Mouse (Mus musculus) limb, embryonic 14.5 days (tissue): ENCODE results near the gene Xndc1. TPM values are rescaled to one million over a fixed set of nuclear protein-coding genes. Genes with fewer than 3 reads are reported as not detected.

ENCODE experiments used
- ATAC-seq: fragments of 200-750 bp; cut with Nextera tagmentation; 2 replicates; pipeline ENCODE4 v1.8.0; 2017; ENCODE audit warnings: low read depth, moderate number of reproducible peaks, moderate TSS enrichment; ENCODE audit not compliant: low FRiP score
- DNase-seq: peaks from one replicate; pipeline ENCODE4 v3.0.0-alpha.2; 2015; ENCODE audit warnings: low spot score
- H3K27ac ChIP-seq: fragments of 300-500 bp; sonication (generic); replicated peaks from 2 replicates; pipeline ENCODE4 v1.5.1; 2014; ENCODE audit warnings: low read depth, mild to moderate bottlenecking, low read length, moderate library complexity, mixed read lengths
- H3K27me3 ChIP-seq: fragments of 300-500 bp; sonication (generic); 2 replicates; pipeline ENCODE4 v1.6.1; 2014; ENCODE audit warnings: low read length, mixed read lengths; ENCODE audit not compliant: control insufficient read depth, insufficient read depth
- H3K36me3 ChIP-seq: fragments of 300-500 bp; sonication (generic); 2 replicates; pipeline ENCODE4 v1.6.1; 2014; ENCODE audit warnings: mild to moderate bottlenecking, low read length, moderate library complexity, mixed read lengths; ENCODE audit not compliant: control insufficient read depth, insufficient read depth
- H3K4me1 ChIP-seq: fragments of 300-500 bp; sonication (generic); 2 replicates; pipeline ENCODE4 v1.6.1; 2014; ENCODE audit warnings: antibody characterized with exemption, low read length, mixed read lengths; ENCODE audit not compliant: control insufficient read depth, insufficient read depth
- H3K4me2 ChIP-seq: fragments of 300-500 bp; sonication (generic); replicated peaks from 2 replicates; pipeline ENCODE4 v1.6.1; 2014; ENCODE audit warnings: low read depth, mild to moderate bottlenecking, low read length, moderate library complexity; ENCODE audit not compliant: severe bottlenecking
- H3K4me3 ChIP-seq: fragments of 300-500 bp; sonication (generic); replicated peaks from 2 replicates; pipeline ENCODE4 v1.5.1; 2014; ENCODE audit warnings: low read length
- H3K9ac ChIP-seq: fragments of 300-500 bp; sonication (generic); 2 replicates; pipeline ENCODE4 v1.6.1; 2014; ENCODE audit warnings: mild to moderate bottlenecking, low read depth, low read length, moderate library complexity; ENCODE audit not compliant: severe bottlenecking
- H3K9me3 ChIP-seq: fragments of 300-500 bp; sonication (generic); 2 replicates; pipeline ENCODE4 v1.6.1; 2016; ENCODE audit warnings: low read length; ENCODE audit not compliant: control insufficient read depth
- POLR2A ChIP-seq: fragments of 200-500 bp; IDR thresholded peaks from 2 replicates; pipeline ENCODE4 v1.8.0; 2012; ENCODE audit warnings: inconsistent platforms, mild to moderate bottlenecking, moderate library complexity, borderline replicate concordance; ENCODE audit not compliant: insufficient read depth, insufficient read length; ENCODE audit errors: extremely low read depth
- WGBS: fragments of 180-500 bp; shearing (Covaris S2); extraction: QIAGEN DNeasy Blood & Tissue Kit; methylation state at CpG from one replicate; pipeline ENCODE4 v1.1.7; 2014; 5-methylcytosine and 5-hydroxymethylcytosine counted together
- polyA plus RNA-seq, 2 experiments: library from polyadenylated mRNA; depleted of rRNA in 1 of 2; stranded (reverse) in 1 of 2; unstranded in 1 of 2; fragments of >200 nt; fragmentation: Nextera tagmentation in 1 of 2; extraction: Ambion mirVana in 1 of 2; gene quantifications; 2 replicates each; pipeline versions ENCODE4 v1.2.1 to v1.2.3; 2012 to 2014

The Xndc1 gene
- polyA plus RNA-seq, 2 experiments: 21.4 to 65.1 TPM

DNA sequence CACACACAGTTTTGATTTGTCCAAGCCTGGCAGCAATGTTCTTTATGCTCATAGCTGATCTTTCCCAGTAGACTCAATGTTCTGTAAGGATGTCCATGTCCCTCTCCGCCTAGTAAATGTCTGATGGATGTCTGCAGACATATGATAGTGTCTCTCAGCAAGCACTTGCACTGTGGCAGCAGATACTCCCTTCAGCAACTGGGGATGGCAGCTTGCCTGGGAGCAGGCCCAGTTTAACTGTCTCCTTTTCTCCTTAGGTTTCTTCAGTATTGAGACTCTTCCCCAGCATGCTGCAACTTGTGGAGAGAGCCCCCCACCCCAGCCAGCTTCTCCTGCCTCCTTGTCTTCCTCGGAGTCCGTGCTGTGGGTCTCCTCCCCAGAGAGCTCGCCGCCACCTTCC is 16.5 kb downstream of the Xndc1 start:
- no peaks in the 10 kb centered on the region for H3K4me1 ChIP-seq
- no peak overlapping the region for H3K27ac ChIP-seq
- no peak for ATAC-seq
- peaks cover 80% of the 10 kb centered on the region for H3K36me3 ChIP-seq
- H3K27me3 ChIP-seq: no peaks in the 10 kb centered on the region
- H3K4me3 ChIP-seq: no peak overlapping the region
- WGBS: 95% methylated on average over 5 of the region's 5 CpGs
- no peaks in the 10 kb centered on the region for H3K9me3 ChIP-seq
- TF ChIP-seq POLR2A: no peak
- H3K4me2 ChIP-seq: no peak overlapping the region
- no peak overlapping the region for H3K9ac ChIP-seq
- DNase-seq: no peak

DNA sequence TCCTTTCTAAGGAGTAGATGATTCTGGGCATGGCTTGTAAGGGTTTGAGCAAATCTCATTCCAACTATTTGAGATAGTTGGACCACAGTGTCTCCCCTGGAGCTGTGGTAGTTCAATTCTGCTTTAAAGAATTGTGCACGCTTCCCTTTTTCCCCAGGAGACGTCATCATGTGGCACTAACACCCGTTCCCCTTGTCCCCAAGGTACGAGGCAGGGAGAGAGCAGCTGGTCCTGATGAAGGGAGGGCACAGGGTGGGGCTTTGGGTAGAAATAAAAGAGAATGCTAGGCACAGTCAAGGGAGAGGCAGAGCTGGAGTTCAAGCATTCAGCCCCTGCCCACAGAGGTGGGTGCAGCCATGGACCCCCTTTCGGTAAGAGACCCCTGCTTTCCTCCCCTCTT is 17.5 kb downstream of the Xndc1 start, which contains the start of gene Trpc2:
Gene Trpc2 (plus strand): TSS at position 301 of the 400 bp plus-strand sequence.
- DNase-seq: no peak
- Histone ChIP-seq H3K36me3 (peaks cover 70% of the 10 kb centered on the region), H3K27ac (no peak within 1 kb of the TSS), H3K27me3 (no peaks in the 10 kb centered on the region), H3K4me1 (no peaks in the 10 kb centered on the region), H3K4me2 (no peak within 1 kb of the TSS), H3K9me3 (no peaks in the 10 kb centered on the region), H3K9ac (no peak within 1 kb of the TSS), H3K4me3 (no peak within 1 kb of the TSS)
- no peak for ATAC-seq
- 80% methylated on average over 5 of the region's 5 CpGs for WGBS
- no peak for TF ChIP-seq POLR2A

DNA sequence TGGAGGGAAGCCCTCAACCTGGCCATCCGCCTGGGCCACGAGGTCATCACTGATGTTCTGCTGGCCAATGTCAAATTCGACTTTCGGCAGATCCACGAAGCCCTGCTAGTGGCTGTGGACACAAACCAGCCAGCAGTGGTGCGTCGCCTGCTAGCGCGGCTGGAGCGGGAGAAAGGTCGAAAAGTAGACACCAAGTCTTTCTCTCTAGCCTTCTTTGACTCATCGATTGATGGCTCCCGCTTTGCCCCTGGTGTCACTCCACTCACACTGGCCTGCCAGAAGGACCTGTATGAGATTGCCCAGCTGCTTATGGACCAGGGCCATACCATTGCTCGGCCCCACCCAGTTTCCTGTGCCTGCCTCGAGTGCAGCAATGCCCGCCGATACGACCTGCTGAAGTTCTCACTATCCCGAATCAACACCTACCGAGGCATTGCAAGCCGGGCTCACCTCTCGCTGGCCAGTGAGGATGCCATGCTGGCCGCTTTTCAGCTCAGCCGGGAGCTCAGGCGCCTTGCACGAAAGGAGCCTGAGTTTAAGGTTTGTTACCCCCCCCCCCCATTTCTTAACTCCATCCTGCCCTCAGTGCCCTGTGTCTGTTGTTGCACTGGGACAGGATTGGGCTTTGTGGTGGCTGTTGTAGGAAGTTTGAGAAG is 18.9 kb downstream of the Xndc1 start:
- Histone ChIP-seq H3K9me3 (no peaks in the 10 kb centered on the region), H3K4me2 (no peak overlapping the region), H3K27ac (no peak overlapping the region), H3K4me3 (no peak overlapping the region), H3K36me3 (peaks cover 62% of the 10 kb centered on the region), H3K27me3 (no peaks in the 10 kb centered on the region), H3K9ac (no peak overlapping the region), H3K4me1 (no peaks in the 10 kb centered on the region)
- ATAC-seq (no peak), DNase-seq (no peak)
- TF ChIP-seq POLR2A: no peak
- 88% methylated on average over 26 of the region's 26 CpGs for WGBS

DNA sequence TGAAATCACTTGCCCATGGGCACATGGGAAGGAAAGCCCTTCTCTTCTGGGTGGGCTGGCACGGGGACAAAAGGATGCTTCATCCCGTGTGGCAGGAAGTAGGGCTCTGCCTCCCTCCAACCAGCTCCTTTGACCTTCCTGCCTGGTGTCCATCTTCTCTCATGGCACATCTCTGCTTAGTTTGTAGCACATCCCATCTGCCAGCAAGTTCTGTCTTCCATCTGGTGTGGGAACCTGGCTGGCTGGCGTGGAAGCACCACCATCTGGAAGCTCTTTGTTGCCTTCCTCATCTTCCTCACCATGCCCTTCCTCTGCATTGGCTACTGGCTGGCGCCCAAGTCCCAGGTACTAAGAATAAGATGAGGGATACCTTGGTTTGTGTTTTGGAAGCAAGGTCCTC is 22.0 kb downstream of the Xndc1 start:
- Histone ChIP-seq H3K36me3 (peaks cover 36% of the 10 kb centered on the region), H3K4me1 (no peaks in the 10 kb centered on the region), H3K27ac (no peak overlapping the region), H3K27me3 (no peaks in the 10 kb centered on the region), H3K4me2 (no peak overlapping the region), H3K9ac (no peak overlapping the region), H3K9me3 (no peaks in the 10 kb centered on the region), H3K4me3 (no peak overlapping the region)
- DNase-seq: no peak
- ATAC-seq: no peak
- TF ChIP-seq POLR2A: no peak
- WGBS: 80% methylated on average over 4 of the region's 4 CpGs

DNA sequence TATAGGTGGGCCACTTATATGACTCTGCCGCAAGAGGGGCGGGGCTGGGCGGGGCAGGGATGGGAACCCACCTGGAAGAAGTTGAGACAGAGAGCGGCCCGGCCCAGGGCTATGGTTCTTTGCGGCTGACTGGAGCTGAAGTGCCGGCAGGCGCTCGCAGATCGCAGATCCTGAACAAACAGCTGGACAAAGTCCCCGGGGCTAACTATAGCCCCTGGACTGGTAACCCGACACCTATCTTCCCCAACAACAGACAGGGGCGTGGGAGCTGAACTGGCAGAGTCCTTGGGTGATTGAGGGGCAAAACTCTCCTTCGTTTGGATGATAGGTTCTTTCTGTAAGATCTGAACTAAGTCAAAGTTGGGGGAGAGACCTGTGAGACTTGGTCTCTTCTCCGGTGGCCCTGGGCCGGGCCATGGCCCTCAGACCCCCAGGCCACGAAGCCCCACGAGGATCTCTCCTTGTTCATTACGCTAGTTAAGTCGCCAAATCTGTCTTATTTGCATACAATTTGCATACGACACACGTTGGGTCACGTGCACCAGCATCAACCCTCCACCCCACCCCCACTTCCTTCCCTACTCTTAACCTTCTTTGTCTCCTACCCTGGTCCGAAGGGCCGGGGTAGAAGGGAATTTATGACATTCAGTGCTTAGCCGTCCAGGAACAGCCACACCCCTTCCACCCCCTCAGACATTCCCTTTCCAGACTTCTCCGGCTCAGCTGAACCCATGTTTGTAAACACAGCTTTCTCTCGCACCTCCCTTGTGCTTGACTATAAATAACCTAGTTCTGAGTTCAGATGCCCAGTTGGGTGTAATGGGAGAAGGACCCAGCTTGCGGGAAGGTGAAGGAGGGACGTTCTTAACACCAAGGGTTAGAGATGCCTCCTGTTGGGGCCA is 34.7 kb downstream of the Xndc1 start:
- no peaks in the 10 kb centered on the region for H3K9me3 ChIP-seq
- H3K36me3 ChIP-seq: 0 out of 2 replicates have a peak, but pooled peaks cover 2% of the 10 kb centered on the region
- DNase-seq: peak; percentile 20
- H3K27me3 ChIP-seq: no peaks in the 10 kb centered on the region
- peak; percentile 67 for ATAC-seq
- peaks cover 6% of the 10 kb centered on the region; the same call in 1 of the 2 replicates for H3K4me1 ChIP-seq
- H3K4me2 ChIP-seq: peak overlapping the region; percentile 41
- WGBS: 5% methylated on average over 30 of the region's 30 CpGs
- H3K27ac ChIP-seq: no peak overlapping the region
- TF ChIP-seq POLR2A: no peak
- H3K9ac ChIP-seq: no peak overlapping the region
- peak overlapping the region; percentile 18 for H3K4me3 ChIP-seq
